Mouse (Mus musculus) telencephalon, adult 2 months (tissue): ENCODE results near the gene 9530068E07Rik.
"Not testable (repeated sequence)": the region's sequence is repeated elsewhere in the genome, so short reads cannot be mapped to it uniquely, and the experiment has no call there.

ENCODE experiments used
- DNase-seq: peaks from one replicate; pipeline ENCODE4 v3.0.0-alpha.2; 2011; ENCODE audit warnings: low read depth, low spot score

9530068E07Rik gene

GRCm38 (mm10) chr11:52373841-52374240 is 22.4 kb upstream of the 9530068E07Rik start:
- DNase-seq = no peak

- DNase-seq = no peak
Observed at GRCm38 (mm10) chr11:52374340-52374739, 21.9 kb upstream of the 9530068E07Rik start.

- DNase-seq = no peak
Observed at GRCm38 (mm10) chr11:52377579-52377978, 18.6 kb upstream of the 9530068E07Rik start.

- no peak for DNase-seq
Observed at GRCm38 (mm10) chr11:52379241-52379640, 17.0 kb upstream of the 9530068E07Rik start.

GRCm38 (mm10) chr11:52383741-52384140 is 12.5 kb upstream of the 9530068E07Rik start:
- no peak for DNase-seq

GRCm38 (mm10) chr11:52384667-52385066 is 11.6 kb upstream of the 9530068E07Rik start:
- no peak for DNase-seq

- no peak for DNase-seq
Observed at GRCm38 (mm10) chr11:52386892-52387291, 9.3 kb upstream of the 9530068E07Rik start.

- DNase-seq = no peak
Observed at GRCm38 (mm10) chr11:52388150-52388549, 8.1 kb upstream of the 9530068E07Rik start.

GRCm38 (mm10) chr11:52388979-52389378 is 7.2 kb upstream of the 9530068E07Rik start:
- DNase-seq = not testable (repeated sequence)

GRCm38 (mm10) chr11:52389933-52390332 is 6.3 kb upstream of the 9530068E07Rik start:
- DNase-seq = no peak

- DNase-seq = no peak
Observed at GRCm38 (mm10) chr11:52394494-52394893, 1.7 kb upstream of the 9530068E07Rik start.

- no peak for DNase-seq
Observed at GRCm38 (mm10) chr11:52395343-52395742, 885 bp upstream of the 9530068E07Rik start.

- no peak for DNase-seq
Observed at GRCm38 (mm10) chr11:52396597-52397188, 465 bp downstream of the 9530068E07Rik start.

GRCm38 (mm10) chr11:52397385-52397987 is 1.3 kb downstream of the 9530068E07Rik start:
- DNase-seq = no peak

GRCm38 (mm10) chr11:52401476-52401875 is 5.2 kb downstream of the 9530068E07Rik start:
- DNase-seq = no peak

GRCm38 (mm10) chr11:52402566-52402965 is 6.3 kb downstream of the 9530068E07Rik start:
- no peak for DNase-seq

GRCm38 (mm10) chr11:52404209-52404608 is 8.0 kb downstream of the 9530068E07Rik start:
- DNase-seq = no peak

- DNase-seq = no peak
Observed at GRCm38 (mm10) chr11:52405196-52405688, 9.0 kb downstream of the 9530068E07Rik start.

- DNase-seq = no peak
Observed at GRCm38 (mm10) chr11:52409316-52409715, 13.1 kb downstream of the 9530068E07Rik start.

- DNase-seq = no peak
Observed at GRCm38 (mm10) chr11:52418358-52418757, 22.1 kb downstream of the 9530068E07Rik start.

- no peak for DNase-seq
Observed at GRCm38 (mm10) chr11:52419246-52419645, 23.0 kb downstream of the 9530068E07Rik start.

- DNase-seq = no peak
Observed at GRCm38 (mm10) chr11:52419861-52420260, 23.6 kb downstream of the 9530068E07Rik start.
